Mouse (Mus musculus) forebrain, postnatal 0 days (tissue): ENCODE data around the gene Cspg5. TPM values are rescaled to one million over a fixed set of nuclear protein-coding genes. Genes with fewer than 3 reads are reported as not detected.

ENCODE experiments used
- ATAC-seq: fragments of 200-750 bp; cut with Nextera tagmentation; 2 replicates; pipeline ENCODE4 v1.8.0; 2017; ENCODE audit warnings: mild to moderate bottlenecking, moderate library complexity
- DNase-seq: peaks from one replicate; pipeline ENCODE4 v3.0.0-alpha.2; 2015
- H3K27ac ChIP-seq: fragments of 300-500 bp; sonication (generic); 2 replicates; pipeline ENCODE4 v1.5.1; 2014; ENCODE audit warnings: low read depth, mild to moderate bottlenecking, antibody characterized with exemption, low read length, moderate library complexity, mixed read lengths
- H3K27me3 ChIP-seq: fragments of 300-500 bp; sonication (generic); 2 replicates; pipeline ENCODE4 v1.6.1; 2014; ENCODE audit warnings: mild to moderate bottlenecking, low read length, mixed read lengths; ENCODE audit not compliant: insufficient read depth
- H3K36me3 ChIP-seq: fragments of 300-500 bp; sonication (generic); 2 replicates; pipeline ENCODE4 v1.6.1; 2014; ENCODE audit warnings: mild to moderate bottlenecking, moderate library complexity; ENCODE audit not compliant: insufficient read depth
- H3K4me1 ChIP-seq: fragments of 300-500 bp; sonication (generic); 2 replicates; pipeline ENCODE4 v1.6.1; 2014; ENCODE audit warnings: antibody characterized with exemption; ENCODE audit not compliant: insufficient read depth
- H3K4me2 ChIP-seq: fragments of 300-500 bp; sonication (generic); 2 replicates; pipeline ENCODE4 v1.6.1; 2014; ENCODE audit warnings: low read depth, mild to moderate bottlenecking, moderate library complexity
- H3K4me3 ChIP-seq: fragments of 300-500 bp; sonication (generic); 2 replicates; pipeline ENCODE4 v1.5.1; 2014; ENCODE audit warnings: low read depth, low read length, mixed read lengths
- H3K9ac ChIP-seq: fragments of 300-500 bp; sonication (generic); 2 replicates; pipeline ENCODE4 v1.6.1; 2014; ENCODE audit warnings: mild to moderate bottlenecking
- H3K9me3 ChIP-seq: fragments of 300-500 bp; sonication (generic); 2 replicates; pipeline ENCODE4 v1.6.1; 2016; ENCODE audit warnings: low read length
- CTCF ChIP-seq: sonication (generic); IDR thresholded peaks from 2 replicates; pipeline ENCODE4 v1.5.1; 2016; ENCODE audit warnings: antibody characterized with exemption, control low read depth, low read depth
- WGBS: fragments of 180-500 bp; shearing (Covaris S2); extraction: QIAGEN DNeasy Blood & Tissue Kit; methylation state at CpG from one replicate; pipeline ENCODE4 v1.1.7; 2014; 5-methylcytosine and 5-hydroxymethylcytosine counted together
- polyA plus RNA-seq: library from polyadenylated mRNA; unstranded; fragments of >200 nt; fragmentation: Nextera tagmentation; extraction: Ambion mirVana; gene quantifications from 2 replicates; pipeline ENCODE4 v1.2.1, GENCODE M21; 2015
- total RNA-seq: library from RNA; depleted of rRNA; stranded (reverse); fragments of >200 nt; gene quantifications from 2 replicates; pipeline ENCODE4 v1.2.3, GENCODE M21; 2014

Cspg5 gene
- total and polyA plus RNA-seq, 2 experiments from 2014 or later, result 280 to 365 TPM

DNA sequence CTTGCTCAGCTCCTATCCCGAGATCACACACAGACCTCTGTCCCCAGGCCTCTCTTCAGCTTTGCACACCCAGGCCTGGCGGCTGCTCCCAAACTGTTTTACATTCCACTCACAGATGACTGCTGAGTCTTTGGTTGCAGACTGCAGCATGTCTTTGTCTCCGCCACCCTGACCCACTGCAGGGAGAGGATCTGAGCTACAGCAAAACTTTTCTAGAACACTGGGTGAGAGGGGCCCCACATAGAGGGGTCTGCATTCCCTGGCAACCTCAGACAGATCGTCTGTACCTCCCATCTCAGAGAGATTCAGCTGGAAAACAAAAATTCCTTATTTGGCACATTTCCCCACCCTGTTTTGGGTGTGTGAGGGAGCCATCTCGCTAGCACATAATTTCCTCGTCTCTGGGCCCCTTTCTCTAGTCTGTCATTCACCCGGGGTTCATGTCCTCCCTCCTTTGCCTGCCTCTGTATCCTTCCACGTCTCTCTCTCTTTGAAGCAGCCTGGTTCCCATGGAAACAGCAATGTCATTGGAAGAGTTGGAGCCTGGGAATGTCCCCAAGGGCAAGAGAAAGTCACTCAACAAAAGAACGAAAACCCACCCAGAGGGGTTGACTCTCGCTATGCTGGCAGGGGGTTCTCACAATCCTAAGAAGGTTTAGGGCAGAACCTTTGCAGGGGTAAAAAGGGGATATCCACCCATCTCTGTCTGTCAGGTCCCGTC is 6.4 kb downstream of the Cspg5 start:
- H3K36me3 ChIP-seq, result peaks cover 18% of the 10 kb centered on the region; the same call in 1 of the 2 replicates
- H3K9ac ChIP-seq, result peak overlapping the region; percentile 37
- H3K4me2 ChIP-seq, result peak overlapping the region; percentile 33
- no peaks in the 10 kb centered on the region for H3K9me3 ChIP-seq
- no peak for TF ChIP-seq CTCF
- H3K27ac ChIP-seq, result peak overlapping the region; percentile 90
- H3K4me1 ChIP-seq, result peaks cover 35% of the 10 kb centered on the region
- ATAC-seq, result peak; percentile 86
- no peaks in the 10 kb centered on the region for H3K27me3 ChIP-seq
- peak; percentile 85 for DNase-seq
- 6% methylated on average over 11 of the region's 11 CpGs for WGBS
- H3K4me3 ChIP-seq, result 0 out of 2 replicates have a peak overlapping the region, but pooled peaks have one; percentile 4

DNA sequence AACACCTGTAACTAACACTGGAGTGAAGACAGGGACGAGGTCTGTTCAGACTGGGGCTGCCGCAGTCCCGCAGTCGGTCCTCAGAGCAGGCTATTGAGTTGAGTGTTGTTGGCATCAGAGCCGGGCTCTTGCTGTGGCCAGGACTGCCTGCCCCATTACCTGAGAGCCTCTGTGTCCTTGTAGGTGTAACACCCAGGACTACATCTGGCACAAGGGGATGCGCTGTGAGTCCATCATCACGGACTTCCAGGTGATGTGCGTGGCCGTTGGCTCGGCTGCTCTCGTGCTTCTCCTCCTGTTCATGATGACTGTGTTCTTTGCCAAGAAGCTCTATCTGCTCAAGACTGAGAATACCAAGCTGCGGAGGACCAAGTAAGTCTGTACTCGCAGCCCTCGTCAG is 7.2 kb downstream of the Cspg5 start:
- WGBS, result 59% methylated on average over 14 of the region's 14 CpGs
- ATAC-seq (no peak), DNase-seq (no peak)
- no peaks in the 10 kb centered on the region for H3K9me3 ChIP-seq
- H3K27me3 ChIP-seq, result no peaks in the 10 kb centered on the region
- H3K36me3 ChIP-seq, result peaks cover 18% of the 10 kb centered on the region; the same call in 1 of the 2 replicates
- no peak overlapping the region for H3K4me3 ChIP-seq
- peaks cover 43% of the 10 kb centered on the region for H3K4me1 ChIP-seq
- H3K27ac ChIP-seq, result peak overlapping the region; percentile 90
- no peak for TF ChIP-seq CTCF
- peak overlapping the region; percentile 37; the same call in 1 of the 2 replicates for H3K9ac ChIP-seq
- H3K4me2 ChIP-seq, result peak overlapping the region; percentile 33; the same call in 1 of the 2 replicates

DNA sequence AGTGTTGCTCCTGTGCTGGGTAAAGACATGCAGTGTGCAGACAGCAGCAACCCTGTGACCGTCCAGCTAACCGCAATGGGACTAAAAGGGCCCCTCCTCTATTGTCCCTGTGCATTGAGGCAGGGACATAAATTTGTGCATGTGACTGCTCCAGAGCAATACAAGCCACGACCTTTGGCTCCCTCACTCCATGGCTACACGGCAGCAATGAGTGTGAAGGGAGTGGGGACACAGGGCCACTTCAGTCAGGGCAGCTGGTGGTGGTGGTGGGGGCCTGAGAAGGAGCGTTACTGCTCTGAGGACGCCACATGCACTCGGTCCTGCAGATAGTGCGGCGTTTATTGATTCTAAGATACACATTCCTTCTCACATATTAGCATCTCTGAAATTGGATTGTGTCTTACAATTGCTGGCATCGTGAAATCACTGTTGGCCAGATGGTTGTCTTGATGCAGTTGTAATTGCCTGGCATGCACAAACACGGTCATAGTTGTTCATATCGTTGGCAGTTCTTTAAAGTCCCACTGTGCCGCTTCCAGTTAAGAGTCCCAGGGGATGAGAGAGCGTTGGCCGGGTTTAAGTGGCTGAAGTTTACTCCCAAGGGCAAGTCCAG is 11.9 kb downstream of the Cspg5 start:
- no peak overlapping the region for H3K4me3 ChIP-seq
- H3K36me3 ChIP-seq, result peaks cover 23% of the 10 kb centered on the region
- peak; percentile 68 for DNase-seq
- WGBS, result 24% methylated on average over 15 of the region's 15 CpGs
- no peak overlapping the region for H3K9ac ChIP-seq
- no peak for TF ChIP-seq CTCF
- H3K27ac ChIP-seq, result peak overlapping the region; percentile 50
- H3K4me2 ChIP-seq, result no peak overlapping the region
- no peaks in the 10 kb centered on the region for H3K27me3 ChIP-seq
- H3K4me1 ChIP-seq, result peaks cover 19% of the 10 kb centered on the region
- peak; percentile 81 for ATAC-seq
- H3K9me3 ChIP-seq, result no peaks in the 10 kb centered on the region

DNA sequence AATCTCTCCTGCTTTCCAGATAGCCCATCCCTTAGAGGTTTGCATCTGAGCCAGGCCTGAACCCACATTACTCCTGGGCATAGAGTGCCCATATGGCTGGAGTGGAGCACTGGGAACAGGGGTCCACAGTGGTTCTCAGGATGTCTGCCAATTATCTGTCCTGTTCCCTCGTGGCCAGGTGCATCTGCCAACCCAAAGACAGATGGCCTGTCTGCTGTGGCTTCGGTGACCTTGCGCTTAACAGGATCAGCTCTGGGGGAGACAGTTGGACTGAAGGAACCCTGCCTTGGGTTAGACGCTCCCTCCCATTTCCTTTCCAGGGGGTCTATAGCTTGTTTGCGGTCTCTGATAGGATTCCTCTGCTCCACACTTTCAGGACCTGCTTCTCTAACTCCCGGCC is 15.1 kb downstream of the Cspg5 start:
- Histone ChIP-seq H3K4me2 (no peak overlapping the region), H3K9me3 (no peaks in the 10 kb centered on the region), H3K4me1 (peaks cover 10% of the 10 kb centered on the region; the same call in 1 of the 2 replicates), H3K27me3 (no peaks in the 10 kb centered on the region), H3K27ac (no peak overlapping the region), H3K9ac (no peak overlapping the region), H3K36me3 (peaks cover 36% of the 10 kb centered on the region), H3K4me3 (no peak overlapping the region)
- no peak for TF ChIP-seq CTCF
- DNase-seq, result no peak
- WGBS, result 83% methylated on average over 6 of the region's 6 CpGs
- ATAC-seq, result no peak

DNA sequence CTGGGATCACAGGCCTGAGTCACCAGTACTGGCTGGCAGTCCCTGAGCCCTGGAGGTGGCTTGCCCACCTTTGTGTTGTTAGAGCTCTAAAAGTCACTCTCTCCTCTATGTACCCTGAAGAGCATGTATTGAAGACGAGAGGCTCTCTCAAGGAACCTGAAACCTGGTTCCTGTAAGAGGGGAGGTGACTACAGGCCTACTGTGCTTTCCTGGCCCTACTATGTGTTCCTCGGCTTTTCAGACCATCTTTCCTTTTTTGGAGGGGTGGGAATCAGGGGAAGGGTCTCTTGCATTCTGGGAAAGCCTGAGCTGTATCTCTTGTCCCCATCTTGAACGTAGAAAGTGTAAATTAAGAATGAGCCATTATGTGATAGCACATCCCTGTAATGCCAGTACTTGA is 15.5 kb downstream of the Cspg5 start:
- Histone ChIP-seq H3K36me3 (peaks cover 36% of the 10 kb centered on the region), H3K27ac (no peak overlapping the region), H3K4me1 (peaks cover 10% of the 10 kb centered on the region; the same call in 1 of the 2 replicates), H3K9ac (no peak overlapping the region), H3K9me3 (no peaks in the 10 kb centered on the region), H3K27me3 (no peaks in the 10 kb centered on the region), H3K4me2 (no peak overlapping the region), H3K4me3 (no peak overlapping the region)
- WGBS, result 90% methylated on average over 3 of the region's 3 CpGs
- no peak for TF ChIP-seq CTCF
- ATAC-seq (no peak), DNase-seq (no peak)

DNA sequence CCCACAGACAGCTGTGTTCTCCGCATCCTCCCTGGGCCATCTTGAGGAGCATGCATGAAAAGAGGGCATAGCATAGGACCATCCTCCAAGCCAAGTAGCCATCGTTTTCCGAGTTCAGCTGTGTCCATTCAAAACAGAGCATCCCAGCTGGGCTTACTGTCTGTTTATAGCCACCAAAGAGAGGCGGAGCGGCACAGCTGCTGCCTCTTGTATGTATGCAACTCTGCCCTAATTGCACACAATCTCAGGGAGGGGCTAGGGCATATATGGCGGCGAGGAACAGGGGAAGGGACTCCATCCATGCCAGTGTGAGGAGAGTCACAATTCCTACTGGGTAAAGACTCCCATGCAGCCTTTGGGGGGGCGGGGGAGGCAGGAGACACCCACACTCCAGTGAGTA is 19.6 kb downstream of the Cspg5 start:
- peak; percentile 43; the same call in 1 of the 2 replicates for ATAC-seq
- H3K27ac ChIP-seq, result no peak overlapping the region
- WGBS, result 81% methylated on average over 8 of the region's 8 CpGs

DNA sequence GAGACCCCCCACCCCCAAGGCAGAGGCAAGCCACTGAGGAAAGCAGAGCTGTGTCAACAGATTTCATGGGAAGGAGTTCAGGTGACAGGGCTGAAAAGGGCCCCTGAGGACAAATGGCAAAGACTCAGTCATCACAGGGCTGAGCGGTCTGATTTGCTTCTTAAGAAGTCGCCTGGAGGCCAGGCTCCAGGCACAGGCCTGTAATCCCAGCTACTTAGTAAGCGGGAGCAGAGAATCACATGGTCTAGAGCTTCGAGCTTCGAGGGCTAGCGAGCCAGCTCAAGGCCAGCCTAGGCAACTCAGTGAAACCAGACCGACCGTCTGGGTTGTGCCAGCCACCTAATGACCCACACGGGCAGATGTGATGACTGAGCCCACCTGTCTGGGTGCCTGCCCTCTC is 21.4 kb downstream of the Cspg5 start:
- WGBS, result 74% methylated on average over 9 of the region's 9 CpGs
- no peak overlapping the region for H3K4me3 ChIP-seq

More for the DNA sequence above, 19.6 kb downstream of the Cspg5 start:
- Histone ChIP-seq H3K9ac (no peak overlapping the region), H3K4me2 (no peak overlapping the region), H3K9me3 (no peaks in the 10 kb centered on the region), H3K4me3 (no peak overlapping the region), H3K27me3 (no peaks in the 10 kb centered on the region), H3K4me1 (no peaks in the 10 kb centered on the region), H3K36me3 (peaks cover 33% of the 10 kb centered on the region)
- DNase-seq, result no peak
- no peak for TF ChIP-seq CTCF

More for the DNA sequence above, 21.4 kb downstream of the Cspg5 start:
- TF ChIP-seq CTCF, result no peak
- H3K9me3 ChIP-seq, result no peaks in the 10 kb centered on the region
- H3K36me3 ChIP-seq, result peaks cover 20% of the 10 kb centered on the region
- no peak for DNase-seq
- H3K9ac ChIP-seq, result no peak overlapping the region
- ATAC-seq, result no peak
- no peak overlapping the region for H3K27ac ChIP-seq
- H3K4me2 ChIP-seq, result no peak overlapping the region
- H3K4me1 ChIP-seq, result no peaks in the 10 kb centered on the region
- H3K27me3 ChIP-seq, result no peaks in the 10 kb centered on the region
